Mouse (Mus musculus): Measurements from ENCODE around the gene Dnm1. TPM values are rescaled to one million over a fixed set of nuclear protein-coding genes. Genes with fewer than 3 reads are reported as not detected.

Gene Dnm1
- polyA plus RNA-seq, 1 experiment from 2014 or later: 10.1 TPM

GRCm38 (mm10) chr2:32295285-32295684 is 57.9 kb downstream of the Dnm1 start:
- Histone ChIP-seq H3K9me3 (replicated peaks; ENCODE audit: control insufficient read depth, low read length) (no peaks in the 10 kb centered on the region), H3K9ac (ENCODE audit: low read depth, low read length) (no peak overlapping the region), H3K27me3 (ENCODE audit: control insufficient read depth, insufficient read depth, low read length) (no peaks in the 10 kb centered on the region), H3K36me3 (ENCODE audit: control insufficient read depth, insufficient read depth, low read length) (peaks cover 17% of the 10 kb centered on the region), H3K4me2 (no peak overlapping the region), H3K4me3 (ENCODE audit: low read depth, low read length) (no peak overlapping the region), H3K4me1 (ENCODE audit: control insufficient read depth, insufficient read depth, low read length) (no peaks in the 10 kb centered on the region), H3K27ac (ENCODE audit: low read depth, low read length) (no peak overlapping the region)
- WGBS (ENCODE audit: insufficient replicate concordance): 81% methylated on average over 3 of the region's 3 CpGs
- no peak for ATAC-seq (replicated peaks; ENCODE audit: insufficient number of reproducible peaks, low FRiP score, low TSS enrichment)

GRCm38 (mm10) chr2:32294348-32294747 is 58.8 kb downstream of the Dnm1 start:
- Histone ChIP-seq H3K27me3 (ENCODE audit: control insufficient read depth, insufficient read depth, low read length) (no peaks in the 10 kb centered on the region), H3K9me3 (replicated peaks; ENCODE audit: control insufficient read depth, low read length) (no peaks in the 10 kb centered on the region), H3K4me3 (ENCODE audit: low read depth, low read length) (no peak overlapping the region), H3K4me2 (no peak overlapping the region), H3K36me3 (ENCODE audit: control insufficient read depth, insufficient read depth, low read length) (peaks cover 15% of the 10 kb centered on the region), H3K9ac (ENCODE audit: low read depth, low read length) (no peak overlapping the region), H3K27ac (ENCODE audit: low read depth, low read length) (no peak overlapping the region), H3K4me1 (ENCODE audit: control insufficient read depth, insufficient read depth, low read length) (peaks cover 2% of the 10 kb centered on the region; the same call in 1 of the 2 replicates)
- 82% methylated on average over 8 of the region's 8 CpGs for WGBS (ENCODE audit: insufficient replicate concordance)
- no peak for ATAC-seq (replicated peaks; ENCODE audit: insufficient number of reproducible peaks, low FRiP score, low TSS enrichment)

GRCm38 (mm10) chr2:32289578-32289977 is 63.6 kb downstream of the Dnm1 start:
- Histone ChIP-seq H3K4me1 (ENCODE audit: control insufficient read depth, insufficient read depth, low read length) (peaks cover 15% of the 10 kb centered on the region), H3K27me3 (ENCODE audit: control insufficient read depth, insufficient read depth, low read length) (no peaks in the 10 kb centered on the region), H3K9me3 (replicated peaks; ENCODE audit: control insufficient read depth, low read length) (no peaks in the 10 kb centered on the region), H3K36me3 (ENCODE audit: control insufficient read depth, insufficient read depth, low read length) (peaks cover 3% of the 10 kb centered on the region; the same call in 1 of the 2 replicates), H3K4me2 (peak overlapping the region; percentile 93), H3K9ac (ENCODE audit: low read depth, low read length) (peak overlapping the region; percentile 89; the same call in 1 of the 2 replicates), H3K27ac (ENCODE audit: low read depth, low read length) (no peak overlapping the region), H3K4me3 (ENCODE audit: low read depth, low read length) (peak overlapping the region; percentile 94)
- no peak for ATAC-seq (replicated peaks; ENCODE audit: insufficient number of reproducible peaks, low FRiP score, low TSS enrichment)

- H3K9ac ChIP-seq (ENCODE audit: low read depth, low read length): peak overlapping the region; percentile 89
- peak overlapping the region; percentile 94 for H3K4me3 ChIP-seq (ENCODE audit: low read depth, low read length)
- H3K4me2 ChIP-seq: peak overlapping the region; percentile 93
- peak; percentile 58 for ATAC-seq (replicated peaks; ENCODE audit: insufficient number of reproducible peaks, low FRiP score, low TSS enrichment)
- peaks cover 4% of the 10 kb centered on the region; the same call in 1 of the 2 replicates for H3K36me3 ChIP-seq (ENCODE audit: control insufficient read depth, insufficient read depth, low read length)
- no peaks in the 10 kb centered on the region for H3K9me3 ChIP-seq (replicated peaks; ENCODE audit: control insufficient read depth, low read length)
- H3K27me3 ChIP-seq (ENCODE audit: control insufficient read depth, insufficient read depth, low read length): no peaks in the 10 kb centered on the region
- 1% methylated on average over 28 of the region's 29 CpGs for WGBS (ENCODE audit: insufficient replicate concordance)
- H3K27ac ChIP-seq (ENCODE audit: low read depth, low read length): peak overlapping the region; percentile 74
- H3K4me1 ChIP-seq (ENCODE audit: control insufficient read depth, insufficient read depth, low read length): peaks cover 15% of the 10 kb centered on the region
Observed at GRCm38 (mm10) chr2:32288371-32288931, 64.7 kb downstream of the Dnm1 start.

GRCm38 (mm10) chr2:32287923-32288367 is 65.2 kb downstream of the Dnm1 start, which contains the start of gene Swi5:
Gene Swi5 (minus strand): TSS chr2:32288075.
- Histone ChIP-seq H3K9ac (ENCODE audit: low read depth, low read length) (peak within 1 kb of the TSS; percentile 96), H3K9me3 (replicated peaks; ENCODE audit: control insufficient read depth, low read length) (no peaks in the 10 kb centered on the region), H3K36me3 (ENCODE audit: control insufficient read depth, insufficient read depth, low read length) (peaks cover 4% of the 10 kb centered on the region; the same call in 1 of the 2 replicates), H3K4me2 (peak within 1 kb of the TSS; percentile 93), H3K27me3 (ENCODE audit: control insufficient read depth, insufficient read depth, low read length) (no peaks in the 10 kb centered on the region), H3K4me1 (ENCODE audit: control insufficient read depth, insufficient read depth, low read length) (peaks cover 15% of the 10 kb centered on the region), H3K4me3 (ENCODE audit: low read depth, low read length) (peak within 1 kb of the TSS; percentile 94), H3K27ac (ENCODE audit: low read depth, low read length) (peak within 1 kb of the TSS; percentile 79)
- WGBS (ENCODE audit: insufficient replicate concordance): under 1% methylated on average over 40 of the region's 41 CpGs
- ATAC-seq (replicated peaks; ENCODE audit: insufficient number of reproducible peaks, low FRiP score, low TSS enrichment): peak; percentile 98

- Histone ChIP-seq H3K4me1 (ENCODE audit: control insufficient read depth, insufficient read depth, low read length) (peaks cover 15% of the 10 kb centered on the region), H3K9ac (ENCODE audit: low read depth, low read length) (peak within 1 kb of the TSS; percentile 96), H3K9me3 (replicated peaks; ENCODE audit: control insufficient read depth, low read length) (no peaks in the 10 kb centered on the region), H3K4me2 (peak within 1 kb of the TSS; percentile 93), H3K27ac (ENCODE audit: low read depth, low read length) (peak within 1 kb of the TSS; percentile 79), H3K36me3 (ENCODE audit: control insufficient read depth, insufficient read depth, low read length) (peaks cover 4% of the 10 kb centered on the region; the same call in 1 of the 2 replicates), H3K27me3 (ENCODE audit: control insufficient read depth, insufficient read depth, low read length) (no peaks in the 10 kb centered on the region), H3K4me3 (ENCODE audit: low read depth, low read length) (peak within 1 kb of the TSS; percentile 94)
- under 1% methylated on average over 23 of the region's 23 CpGs for WGBS (ENCODE audit: insufficient replicate concordance)
- ATAC-seq (replicated peaks; ENCODE audit: insufficient number of reproducible peaks, low FRiP score, low TSS enrichment): peak; percentile 6; the same call in 1 of the 2 replicates
Observed at GRCm38 (mm10) chr2:32287334-32287840, 65.8 kb downstream of the Dnm1 start, which contains the start of gene Golga2. Gene Golga2 (plus strand): TSS chr2:32287384.

GRCm38 (mm10) chr2:32283986-32284385 is 69.2 kb downstream of the Dnm1 start:
- Histone ChIP-seq H3K36me3 (ENCODE audit: control insufficient read depth, insufficient read depth, low read length) (peaks cover 16% of the 10 kb centered on the region), H3K9ac (ENCODE audit: low read depth, low read length) (no peak overlapping the region), H3K27ac (ENCODE audit: low read depth, low read length) (no peak overlapping the region), H3K4me2 (no peak overlapping the region), H3K4me3 (ENCODE audit: low read depth, low read length) (no peak overlapping the region), H3K4me1 (ENCODE audit: control insufficient read depth, insufficient read depth, low read length) (peaks cover 10% of the 10 kb centered on the region), H3K27me3 (ENCODE audit: control insufficient read depth, insufficient read depth, low read length) (no peaks in the 10 kb centered on the region), H3K9me3 (replicated peaks; ENCODE audit: control insufficient read depth, low read length) (no peaks in the 10 kb centered on the region)
- no peak for ATAC-seq (replicated peaks; ENCODE audit: insufficient number of reproducible peaks, low FRiP score, low TSS enrichment)
- 93% methylated on average over 3 of the region's 3 CpGs for WGBS (ENCODE audit: insufficient replicate concordance)

GRCm38 (mm10) chr2:32282727-32283126 is 70.4 kb downstream of the Dnm1 start:
- Histone ChIP-seq H3K36me3 (ENCODE audit: control insufficient read depth, insufficient read depth, low read length) (peaks cover 16% of the 10 kb centered on the region), H3K4me1 (ENCODE audit: control insufficient read depth, insufficient read depth, low read length) (peaks cover 7% of the 10 kb centered on the region), H3K9ac (ENCODE audit: low read depth, low read length) (no peak overlapping the region), H3K4me2 (no peak overlapping the region), H3K4me3 (ENCODE audit: low read depth, low read length) (no peak overlapping the region), H3K27me3 (ENCODE audit: control insufficient read depth, insufficient read depth, low read length) (no peaks in the 10 kb centered on the region), H3K9me3 (replicated peaks; ENCODE audit: control insufficient read depth, low read length) (no peaks in the 10 kb centered on the region), H3K27ac (ENCODE audit: low read depth, low read length) (no peak overlapping the region)
- 82% methylated on average over 1 of the region's 1 CpGs for WGBS (ENCODE audit: insufficient replicate concordance)
- ATAC-seq (replicated peaks; ENCODE audit: insufficient number of reproducible peaks, low FRiP score, low TSS enrichment): no peak

GRCm38 (mm10) chr2:32282289-32282688 is 70.8 kb downstream of the Dnm1 start:
- Histone ChIP-seq H3K4me1 (ENCODE audit: control insufficient read depth, insufficient read depth, low read length) (peaks cover 7% of the 10 kb centered on the region), H3K27me3 (ENCODE audit: control insufficient read depth, insufficient read depth, low read length) (no peaks in the 10 kb centered on the region), H3K4me2 (no peak overlapping the region), H3K9me3 (replicated peaks; ENCODE audit: control insufficient read depth, low read length) (no peaks in the 10 kb centered on the region), H3K27ac (ENCODE audit: low read depth, low read length) (no peak overlapping the region), H3K4me3 (ENCODE audit: low read depth, low read length) (no peak overlapping the region), H3K9ac (ENCODE audit: low read depth, low read length) (no peak overlapping the region), H3K36me3 (ENCODE audit: control insufficient read depth, insufficient read depth, low read length) (peaks cover 16% of the 10 kb centered on the region)
- ATAC-seq (replicated peaks; ENCODE audit: insufficient number of reproducible peaks, low FRiP score, low TSS enrichment): no peak
- WGBS (ENCODE audit: insufficient replicate concordance): 58% methylated on average over 2 of the region's 2 CpGs

Measured in heart, embryonic 11.5 days (tissue).